Mouse (Mus musculus): ENCODE data around the gene Mcu. TPM values are rescaled to one million over a fixed set of nuclear protein-coding genes. Genes with fewer than 3 reads are reported as not detected.

The Mcu gene
- polyA plus RNA-seq, 1 experiment, result 16.7 TPM

- no peak overlapping the region for H3K27ac ChIP-seq (ENCODE audit: control insufficient read depth, insufficient read depth, low read depth, low read length)
- TF ChIP-seq POLR2A (IDR thresholded peaks at IDR 0.05; ENCODE audit: control insufficient read depth, low read depth, low read length) (no peak), CTCF (IDR thresholded peaks at IDR 0.05; ENCODE audit: control insufficient read depth, insufficient read depth, insufficient replicate concordance, low read depth, low read length) (no peak)
- no peaks in the 10 kb centered on the region for H3K27me3 ChIP-seq (ENCODE audit: control insufficient read depth, insufficient read depth, low read length)
- peaks cover 2% of the 10 kb centered on the region; the same call in 1 of the 2 replicates for H3K4me1 ChIP-seq (ENCODE audit: control insufficient read depth, insufficient read depth, low read length)
- H3K4me3 ChIP-seq (ENCODE audit: control insufficient read depth, low read depth, low read length), result no peak overlapping the region
- no peaks in the 10 kb centered on the region for H3K36me3 ChIP-seq (ENCODE audit: control insufficient read depth, insufficient read depth, low read length)
Measured at GRCm38 (mm10) chr10:59570360-59570759, 46.1 kb downstream of the Mcu start.

- no peak overlapping the region for H3K4me3 ChIP-seq (ENCODE audit: control insufficient read depth, low read depth, low read length)
- H3K27me3 ChIP-seq (ENCODE audit: control insufficient read depth, insufficient read depth, low read length), result no peaks in the 10 kb centered on the region
- H3K27ac ChIP-seq (ENCODE audit: control insufficient read depth, insufficient read depth, low read depth, low read length), result no peak overlapping the region
- H3K36me3 ChIP-seq (ENCODE audit: control insufficient read depth, insufficient read depth, low read length), result no peaks in the 10 kb centered on the region
- peaks cover 2% of the 10 kb centered on the region; the same call in 1 of the 2 replicates for H3K4me1 ChIP-seq (ENCODE audit: control insufficient read depth, insufficient read depth, low read length)
- TF ChIP-seq CTCF (IDR thresholded peaks at IDR 0.05; ENCODE audit: control insufficient read depth, insufficient read depth, insufficient replicate concordance, low read depth, low read length), result no peak
- no peak for TF ChIP-seq POLR2A (IDR thresholded peaks at IDR 0.05; ENCODE audit: control insufficient read depth, low read depth, low read length)
Measured at GRCm38 (mm10) chr10:59569481-59569869, 47.0 kb downstream of the Mcu start.

GRCm38 (mm10) chr10:59568665-59569480 is 47.6 kb downstream of the Mcu start:
- no peak overlapping the region for H3K27ac ChIP-seq (ENCODE audit: control insufficient read depth, insufficient read depth, low read depth, low read length)
- TF ChIP-seq CTCF (IDR thresholded peaks at IDR 0.05; ENCODE audit: control insufficient read depth, insufficient read depth, insufficient replicate concordance, low read depth, low read length), result no peak
- no peak for TF ChIP-seq POLR2A (IDR thresholded peaks at IDR 0.05; ENCODE audit: control insufficient read depth, low read depth, low read length)
- H3K4me3 ChIP-seq (ENCODE audit: control insufficient read depth, low read depth, low read length), result no peak overlapping the region
- no peaks in the 10 kb centered on the region for H3K36me3 ChIP-seq (ENCODE audit: control insufficient read depth, insufficient read depth, low read length)
- H3K4me1 ChIP-seq (ENCODE audit: control insufficient read depth, insufficient read depth, low read length), result peaks cover 2% of the 10 kb centered on the region; the same call in 1 of the 2 replicates
- H3K27me3 ChIP-seq (ENCODE audit: control insufficient read depth, insufficient read depth, low read length), result no peaks in the 10 kb centered on the region

GRCm38 (mm10) chr10:59566968-59567367 is 49.5 kb downstream of the Mcu start:
- no peak overlapping the region for H3K27ac ChIP-seq (ENCODE audit: control insufficient read depth, insufficient read depth, low read depth, low read length)
- no peak overlapping the region for H3K4me3 ChIP-seq (ENCODE audit: control insufficient read depth, low read depth, low read length)
- H3K4me1 ChIP-seq (ENCODE audit: control insufficient read depth, insufficient read depth, low read length), result peaks cover 2% of the 10 kb centered on the region; the same call in 1 of the 2 replicates
- TF ChIP-seq POLR2A (IDR thresholded peaks at IDR 0.05; ENCODE audit: control insufficient read depth, low read depth, low read length), result no peak
- no peak for TF ChIP-seq CTCF (IDR thresholded peaks at IDR 0.05; ENCODE audit: control insufficient read depth, insufficient read depth, insufficient replicate concordance, low read depth, low read length)
- no peaks in the 10 kb centered on the region for H3K36me3 ChIP-seq (ENCODE audit: control insufficient read depth, insufficient read depth, low read length)
- H3K27me3 ChIP-seq (ENCODE audit: control insufficient read depth, insufficient read depth, low read length), result no peaks in the 10 kb centered on the region

- no peak overlapping the region for H3K27ac ChIP-seq (ENCODE audit: control insufficient read depth, insufficient read depth, low read depth, low read length)
- H3K36me3 ChIP-seq (ENCODE audit: control insufficient read depth, insufficient read depth, low read length), result no peaks in the 10 kb centered on the region
- no peak overlapping the region for H3K4me3 ChIP-seq (ENCODE audit: control insufficient read depth, low read depth, low read length)
- H3K27me3 ChIP-seq (ENCODE audit: control insufficient read depth, insufficient read depth, low read length), result no peaks in the 10 kb centered on the region
- TF ChIP-seq CTCF (IDR thresholded peaks at IDR 0.05; ENCODE audit: control insufficient read depth, insufficient read depth, insufficient replicate concordance, low read depth, low read length) (no peak), POLR2A (IDR thresholded peaks at IDR 0.05; ENCODE audit: control insufficient read depth, low read depth, low read length) (no peak)
- peaks cover 2% of the 10 kb centered on the region; the same call in 1 of the 2 replicates for H3K4me1 ChIP-seq (ENCODE audit: control insufficient read depth, insufficient read depth, low read length)
Measured at GRCm38 (mm10) chr10:59565995-59566410, 50.5 kb downstream of the Mcu start.

GRCm38 (mm10) chr10:59564551-59564950 is 51.9 kb downstream of the Mcu start:
- Histone ChIP-seq H3K4me1 (ENCODE audit: control insufficient read depth, insufficient read depth, low read length) (no peaks in the 10 kb centered on the region), H3K36me3 (ENCODE audit: control insufficient read depth, insufficient read depth, low read length) (no peaks in the 10 kb centered on the region), H3K27me3 (ENCODE audit: control insufficient read depth, insufficient read depth, low read length) (no peaks in the 10 kb centered on the region), H3K27ac (ENCODE audit: control insufficient read depth, insufficient read depth, low read depth, low read length) (no peak overlapping the region), H3K4me3 (ENCODE audit: control insufficient read depth, low read depth, low read length) (no peak overlapping the region)
- TF ChIP-seq POLR2A (IDR thresholded peaks at IDR 0.05; ENCODE audit: control insufficient read depth, low read depth, low read length), result no peak
- TF ChIP-seq CTCF (IDR thresholded peaks at IDR 0.05; ENCODE audit: control insufficient read depth, insufficient read depth, insufficient replicate concordance, low read depth, low read length), result no peak

GRCm38 (mm10) chr10:59562511-59562910 is 54.0 kb downstream of the Mcu start:
- no peaks in the 10 kb centered on the region for H3K4me1 ChIP-seq (ENCODE audit: control insufficient read depth, insufficient read depth, low read length)

More at GRCm38 (mm10) chr10:59562511-59562910, 54.0 kb downstream of the Mcu start:
- Histone ChIP-seq H3K4me3 (ENCODE audit: control insufficient read depth, low read depth, low read length) (no peak overlapping the region), H3K27ac (ENCODE audit: control insufficient read depth, insufficient read depth, low read depth, low read length) (no peak overlapping the region), H3K36me3 (ENCODE audit: control insufficient read depth, insufficient read depth, low read length) (no peaks in the 10 kb centered on the region), H3K27me3 (ENCODE audit: control insufficient read depth, insufficient read depth, low read length) (no peaks in the 10 kb centered on the region)
- TF ChIP-seq CTCF (IDR thresholded peaks at IDR 0.05; ENCODE audit: control insufficient read depth, insufficient read depth, insufficient replicate concordance, low read depth, low read length) (no peak), POLR2A (IDR thresholded peaks at IDR 0.05; ENCODE audit: control insufficient read depth, low read depth, low read length) (no peak)

Data from testis, adult 2 months (tissue).